Mouse (Mus musculus) granulocyte monocyte progenitor cell, adult 5-6 weeks (primary cell): ENCODE measurements around the gene Ginm1. TPM values are rescaled to one million over a fixed set of nuclear protein-coding genes. Genes with fewer than 3 reads are reported as not detected.

ENCODE experiments used
- ATAC-seq: replicated peaks from 2 replicates; pipeline ENCODE4 v1.8.0; 2016; ENCODE audit warnings: mild to moderate bottlenecking, moderate TSS enrichment, inconsistent platforms; ENCODE audit not compliant: poor library complexity, severe bottlenecking
- total RNA-seq, 2 experiments: library from RNA; stranded (forward) in 1 of 2; stranded (reverse) in 1 of 2; fragments of 200-712, 200-1000 nt in 1 of 2; fragments of >200 nt in 1 of 2; fragmentation: Nextera tagmentation in 1 of 2; gene quantifications; 2 replicates each; pipeline ENCODE4 v1.2.3; 2014 to 2017

The Ginm1 gene
- total RNA-seq, 2 experiments from 2014 or later: 32.2 to 40.5 TPM

DNA sequence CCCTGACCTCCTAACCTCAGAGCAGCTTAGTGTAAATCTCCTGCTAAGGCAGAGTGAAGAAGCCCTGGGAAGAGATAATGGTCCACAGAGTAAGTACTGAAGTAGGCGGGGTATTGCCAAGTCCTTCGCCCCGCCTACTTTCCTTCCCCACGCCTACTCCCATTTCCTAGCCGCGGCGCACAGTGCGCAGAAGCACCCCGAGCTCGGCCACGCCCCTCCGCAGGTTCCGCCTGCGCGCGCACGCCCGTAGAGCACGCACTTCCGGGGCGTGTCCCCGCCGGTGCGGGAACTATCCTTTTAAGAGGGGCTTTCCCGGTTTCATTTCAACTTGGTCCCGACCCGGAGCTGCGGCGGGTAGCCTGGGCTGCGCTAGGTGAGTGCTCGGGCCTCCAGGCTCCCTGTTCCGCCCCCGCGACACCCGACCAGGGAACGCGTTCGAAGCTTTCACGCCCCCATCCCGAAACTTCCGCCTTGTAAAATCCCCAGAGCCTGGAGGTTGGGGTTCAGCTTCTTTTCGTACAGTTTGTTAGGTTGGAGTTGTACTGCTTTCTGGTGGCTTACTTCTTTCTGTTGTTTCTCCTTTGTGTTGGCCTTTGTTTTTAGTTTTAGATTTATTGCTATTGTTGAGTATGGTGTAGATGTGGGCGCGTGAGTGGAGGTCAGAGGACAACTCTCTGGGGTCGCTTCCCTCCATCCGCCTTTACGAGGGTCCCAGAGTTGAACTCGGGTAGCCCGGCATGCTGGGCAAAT is 66.7 kb downstream of the Ginm1 start, which contains the start of gene Katna1:
TSS of gene Katna1 (plus strand) at position 250 of the 750 bp plus-strand sequence.
- ATAC-seq: peak; percentile 97

Other genes with a start within 250 kb of the Ginm1 start
- gene Lrp11, start 203.0 kb downstream of the Ginm1 start, total RNA-seq (2014; fragmentation: Nextera tagmentation): 0.45 and 1.2 TPM in 2 replicates
- 0.57 and 0.82 TPM in 2 replicates for gene Lrp11, start 203.0 kb downstream of the Ginm1 start, total RNA-seq (2017)
- 18.7 and 40.1 TPM in 2 replicates for gene Nup43, start 125.3 kb downstream of the Ginm1 start, total RNA-seq (2014; fragmentation: Nextera tagmentation)
- 26.2 and 27.2 TPM in 2 replicates for gene Nup43, start 125.3 kb downstream of the Ginm1 start, total RNA-seq (2017)
- 46.8 and 64.6 TPM in 2 replicates for gene Pcmt1, start 111.7 kb downstream of the Ginm1 start, total RNA-seq (2014; fragmentation: Nextera tagmentation)
- 68.1 and 81.7 TPM in 2 replicates for gene Pcmt1, start 111.7 kb downstream of the Ginm1 start, total RNA-seq (2017)
- 23.1 and 29.9 TPM in 2 replicates for gene Lats1, start 111.6 kb downstream of the Ginm1 start, total RNA-seq (2014; fragmentation: Nextera tagmentation)
- gene Lats1, start 111.6 kb downstream of the Ginm1 start, total RNA-seq (2017): 12.4 and 16.2 TPM in 2 replicates
- 41.3 and 42.5 TPM in 2 replicates for gene Katna1, start 66.8 kb downstream of the Ginm1 start, total RNA-seq (2014; fragmentation: Nextera tagmentation)
- gene Katna1, start 66.8 kb downstream of the Ginm1 start, total RNA-seq (2017): 59.1 and 61.3 TPM in 2 replicates
- gene Ppil4, start 67 bp upstream of the Ginm1 start, total RNA-seq (2014; fragmentation: Nextera tagmentation): 32.8 and 38.8 TPM in 2 replicates
- 79.6 and 88.6 TPM in 2 replicates for gene Ppil4, start 67 bp upstream of the Ginm1 start, total RNA-seq (2017)
- not detected in 2 replicates for gene Zc3h12d, start 39.6 kb upstream of the Ginm1 start, total RNA-seq (2014; fragmentation: Nextera tagmentation)
- gene Zc3h12d, start 39.6 kb upstream of the Ginm1 start, total RNA-seq (2017): 0.30 and 0.36 TPM in 2 replicates
- gene Tab2, start 163.4 kb upstream of the Ginm1 start, total RNA-seq (2014; fragmentation: Nextera tagmentation): 97.2 and 121 TPM in 2 replicates
- gene Tab2, start 163.4 kb upstream of the Ginm1 start, total RNA-seq (2017): 52.1 and 58.9 TPM in 2 replicates